Mouse (Mus musculus): ENCODE measurements around the gene Olfr749.
"Not testable (repeated sequence)": the region's sequence is repeated elsewhere in the genome, so short reads cannot be mapped to it uniquely, and the experiment has no call there.

The Olfr749 gene

GRCm38 (mm10) chr14:50744994-50745393, at the start of gene Olfr749:
Olfr749 (minus strand) TSS chr14:50745094.
- no peak for DNase-seq (ENCODE audit: low spot score)

GRCm38 (mm10) chr14:50788157-50788556, 43.3 kb upstream of the Olfr749 start:
- DNase-seq (ENCODE audit: low spot score) = no peak

- peak; percentile 71 for DNase-seq (ENCODE audit: low spot score)
These were observed 40.4 kb upstream of the Olfr749 start, which contains the start of gene Ttc5 for GRCm38 (mm10) chr14:50785251-50785637. Ttc5 (minus strand) TSS chr14:50785519.

- no peak for DNase-seq (ENCODE audit: low spot score)
These were observed 39.7 kb upstream of the Olfr749 start for GRCm38 (mm10) chr14:50784391-50785250.

- DNase-seq (ENCODE audit: low spot score) = no peak
These were observed 37.3 kb upstream of the Olfr749 start for GRCm38 (mm10) chr14:50782166-50782565.

- no peak for DNase-seq (ENCODE audit: low spot score)
These were observed 26.4 kb upstream of the Olfr749 start for GRCm38 (mm10) chr14:50771342-50771741.

GRCm38 (mm10) chr14:50765736-50766135, 20.8 kb upstream of the Olfr749 start:
- DNase-seq (ENCODE audit: low spot score) = peak; percentile 9

- no peak for DNase-seq (ENCODE audit: low spot score)
These were observed 13.7 kb upstream of the Olfr749 start for GRCm38 (mm10) chr14:50758416-50759085.

GRCm38 (mm10) chr14:50741584-50741983, 3.3 kb downstream of the Olfr749 start:
- no peak for DNase-seq (ENCODE audit: low spot score)

GRCm38 (mm10) chr14:50740334-50740733, 4.6 kb downstream of the Olfr749 start:
- DNase-seq (ENCODE audit: low spot score) = no peak

- not testable (repeated sequence) for DNase-seq (ENCODE audit: low spot score)
These were observed 22.5 kb downstream of the Olfr749 start for GRCm38 (mm10) chr14:50722371-50722770.

- DNase-seq (ENCODE audit: low spot score) = not testable (repeated sequence)
These were observed 25.0 kb downstream of the Olfr749 start for GRCm38 (mm10) chr14:50719875-50720274.

- no peak for DNase-seq (ENCODE audit: low spot score)
These were observed 37.8 kb downstream of the Olfr749 start, which contains the start of gene Olfr748 for GRCm38 (mm10) chr14:50707073-50707472. Olfr748 (plus strand) TSS chr14:50707373.

GRCm38 (mm10) chr14:50693106-50693505, 51.8 kb downstream of the Olfr749 start, which contains the start of gene Olfr747:
Olfr747 (minus strand) TSS chr14:50693206.
- DNase-seq (ENCODE audit: low spot score) = no peak

All from ovary, adult 18-20 months (tissue).